Mouse (Mus musculus) splenic B cell, adult 2 months (primary cell): ENCODE results near the gene 1700007K13Rik.
"Not testable (repeated sequence)": the region's sequence is repeated elsewhere in the genome, so short reads cannot be mapped to it uniquely, and the experiment has no call there.

ENCODE experiments used
- DNase-seq: peaks from one replicate; pipeline ENCODE4 v3.0.0-alpha.2; 2011; ENCODE audit warnings: low read depth, low spot score
- H3K27me3 ChIP-seq: 2 replicates; pipeline ENCODE4 v1.6.1; 2012; ENCODE audit warnings: mild to moderate bottlenecking, low read length, moderate library complexity, mixed read lengths; ENCODE audit not compliant: control insufficient read depth, poor library complexity, insufficient read depth, severe bottlenecking
- H3K36me3 ChIP-seq: 2 replicates; pipeline ENCODE4 v1.6.1; 2012; ENCODE audit warnings: mild to moderate bottlenecking, low read length, moderate library complexity, mixed read lengths; ENCODE audit not compliant: control insufficient read depth, poor library complexity, insufficient read depth, severe bottlenecking

Gene 1700007K13Rik

GRCm38 (mm10) chr2:28494521-28494920 lies 28.4 kb upstream of the 1700007K13Rik start:
- Histone ChIP-seq H3K27me3 (no peaks in the 10 kb centered on the region), H3K36me3 (no peaks in the 10 kb centered on the region)
- no peak for DNase-seq

- H3K27me3 ChIP-seq = no peaks in the 10 kb centered on the region
- H3K36me3 ChIP-seq = no peaks in the 10 kb centered on the region
- no peak for DNase-seq
Observed at GRCm38 (mm10) chr2:28483861-28484260, 17.7 kb upstream of the 1700007K13Rik start.

- no peaks in the 10 kb centered on the region for H3K27me3 ChIP-seq
- no peak for DNase-seq
- no peaks in the 10 kb centered on the region for H3K36me3 ChIP-seq
Observed at GRCm38 (mm10) chr2:28479208-28480204, 13.4 kb upstream of the 1700007K13Rik start.

- not testable (repeated sequence) for H3K27me3 ChIP-seq, H3K36me3 ChIP-seq, DNase-seq
Observed at GRCm38 (mm10) chr2:28477993-28478392, 11.9 kb upstream of the 1700007K13Rik start.

GRCm38 (mm10) chr2:28472011-28472410 lies 5.9 kb upstream of the 1700007K13Rik start:
- not testable (repeated sequence) for H3K27me3 ChIP-seq, DNase-seq, H3K36me3 ChIP-seq

- H3K36me3 ChIP-seq = no peaks in the 10 kb centered on the region; the same call in 1 of the 2 replicates
- DNase-seq = no peak
- H3K27me3 ChIP-seq = no peaks in the 10 kb centered on the region; the same call in 1 of the 2 replicates
Observed at GRCm38 (mm10) chr2:28470591-28470990, 4.5 kb upstream of the 1700007K13Rik start.

- Histone ChIP-seq H3K36me3 (no peaks in the 10 kb centered on the region; the same call in 1 of the 2 replicates), H3K27me3 (no peaks in the 10 kb centered on the region; the same call in 1 of the 2 replicates)
- DNase-seq = no peak
Observed at GRCm38 (mm10) chr2:28469461-28469860, 3.3 kb upstream of the 1700007K13Rik start.

- DNase-seq = no peak
- no peaks in the 10 kb centered on the region; the same call in 1 of the 2 replicates for H3K27me3 ChIP-seq
- no peaks in the 10 kb centered on the region; the same call in 1 of the 2 replicates for H3K36me3 ChIP-seq
Observed at GRCm38 (mm10) chr2:28468486-28469225, 2.5 kb upstream of the 1700007K13Rik start.

- DNase-seq = peak; percentile 88
- Histone ChIP-seq H3K36me3 (no peaks in the 10 kb centered on the region; the same call in 1 of the 2 replicates), H3K27me3 (no peaks in the 10 kb centered on the region; the same call in 1 of the 2 replicates)
Observed at GRCm38 (mm10) chr2:28467860-28468485, 1.8 kb upstream of the 1700007K13Rik start, which contains the start of gene Mrps2. TSS of gene Mrps2 (plus strand) at chr2:28468066.

- DNase-seq = no peak
- Histone ChIP-seq H3K27me3 (no peaks in the 10 kb centered on the region; the same call in 1 of the 2 replicates), H3K36me3 (no peaks in the 10 kb centered on the region; the same call in 1 of the 2 replicates)
Observed at GRCm38 (mm10) chr2:28464919-28465318, 1.2 kb downstream of the 1700007K13Rik start.

- DNase-seq = peak; percentile 82
- H3K27me3 ChIP-seq = no peaks in the 10 kb centered on the region; the same call in 1 of the 2 replicates
- no peaks in the 10 kb centered on the region for H3K36me3 ChIP-seq
Observed at GRCm38 (mm10) chr2:28463919-28464318, 2.2 kb downstream of the 1700007K13Rik start.

- no peaks in the 10 kb centered on the region for H3K27me3 ChIP-seq
- no peak for DNase-seq
- H3K36me3 ChIP-seq = no peaks in the 10 kb centered on the region
Observed at GRCm38 (mm10) chr2:28456616-28457015, 9.5 kb downstream of the 1700007K13Rik start.

GRCm38 (mm10) chr2:28453539-28453938 lies 12.6 kb downstream of the 1700007K13Rik start:
- Histone ChIP-seq H3K36me3 (no peaks in the 10 kb centered on the region), H3K27me3 (no peaks in the 10 kb centered on the region)
- DNase-seq = no peak

- DNase-seq = no peak
- no peaks in the 10 kb centered on the region for H3K36me3 ChIP-seq
- no peaks in the 10 kb centered on the region for H3K27me3 ChIP-seq
Observed at GRCm38 (mm10) chr2:28451663-28452062, 14.5 kb downstream of the 1700007K13Rik start.
